Mouse (Mus musculus) adrenal gland, postnatal 10 days (tissue): ENCODE measurements around the gene Fbxo21. TPM values are rescaled to one million over a fixed set of nuclear protein-coding genes. Genes with fewer than 3 reads are reported as not detected.

Experiments
- DNase-seq: peaks from one replicate; pipeline ENCODE4 v3.0.0; 2021; ENCODE audit warnings: mixed read lengths
- long read RNA-seq, 2 experiments: library from polyadenylated mRNA; stranded (forward); transcript quantifications; one replicate each; pipeline ENCODE4 v2.0.0; 2021
- total RNA-seq, 2 experiments: library from RNA; stranded (reverse); gene quantifications; 2 replicates each; pipeline ENCODE4 v1.2.3; 2021

Fbxo21 gene
- total RNA-seq, result 100 to 1,000 TPM; 114 to 115 TPM
- long read RNA-seq, experiment 1, transcript Fbxo21-201 (12 exons, 3,883 nt), result major isoform, 92 of 161 reads
- long read RNA-seq, experiment 1, transcript Fbxo21-206 (12 exons, 3,959 nt), result minor isoform, 25 of 161 reads
- long read RNA-seq, experiment 1, partial matches to known transcripts, result 36 of 161 reads
- long read RNA-seq, experiment 1, other reads (novel, unspliced or antisense), result 5 of 161 reads
- long read RNA-seq, experiment 2, transcript Fbxo21-206 (12 exons, 3,959 nt), result minor isoform, 35 of 125 reads
- long read RNA-seq, experiment 2, transcript Fbxo21-201 (12 exons, 3,883 nt), result major isoform, 71 of 125 reads
- long read RNA-seq, experiment 2, partial matches to known transcripts, result 12 of 125 reads
- long read RNA-seq, experiment 2, other reads (novel, unspliced or antisense), result 3 of 125 reads

- DNase-seq, result peak; percentile 100
Observed at GRCm38 (mm10) chr5:117976657-117977500, at the start of gene Fbxo21. Fbxo21 (plus strand) TSS chr5:117976730.

DNA sequence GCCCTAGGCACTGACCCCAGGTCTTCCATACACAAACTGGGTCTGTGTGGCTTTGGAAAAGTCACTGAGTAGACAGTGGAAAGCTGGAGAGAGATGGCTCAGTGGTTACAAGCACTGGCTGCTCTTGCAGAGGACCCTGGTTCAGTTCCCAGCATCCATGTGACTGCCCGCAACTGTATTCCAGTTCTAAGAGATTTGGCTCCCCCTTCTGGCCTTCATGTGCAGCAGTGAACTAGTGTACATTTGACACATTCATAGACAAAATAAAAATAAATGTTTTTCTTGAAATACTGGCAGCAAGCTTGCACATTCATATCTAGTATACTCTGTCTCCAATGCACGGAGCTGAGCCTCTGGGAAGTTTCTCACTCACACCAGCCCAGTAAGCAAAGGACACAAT is 48.0 kb upstream of the Fbxo21 start:
- DNase-seq, result no peak

- DNase-seq, result no peak
Observed at GRCm38 (mm10) chr5:117932222-117932621, 44.3 kb upstream of the Fbxo21 start.

DNA sequence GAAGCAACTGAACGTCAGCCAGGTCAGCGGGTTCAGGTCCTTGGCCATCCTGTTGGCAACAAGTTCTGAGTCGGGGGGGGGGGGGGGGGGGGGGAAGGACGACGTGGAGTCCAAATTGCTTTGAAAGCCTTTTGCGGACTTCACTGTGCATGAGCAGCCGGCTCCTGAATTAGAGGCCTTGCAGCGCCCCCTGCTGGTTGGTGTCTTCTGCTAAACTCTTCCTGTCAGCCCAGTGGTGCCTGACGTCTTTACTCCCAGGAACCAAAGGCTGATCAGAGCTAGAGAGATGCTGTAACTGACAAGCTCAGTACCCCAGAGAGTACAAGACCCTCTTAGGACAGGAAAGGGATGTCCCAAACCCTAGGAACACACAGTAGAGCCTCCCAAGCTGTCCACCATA is 43.7 kb upstream of the Fbxo21 start:
- peak; percentile 94 for DNase-seq

DNA sequence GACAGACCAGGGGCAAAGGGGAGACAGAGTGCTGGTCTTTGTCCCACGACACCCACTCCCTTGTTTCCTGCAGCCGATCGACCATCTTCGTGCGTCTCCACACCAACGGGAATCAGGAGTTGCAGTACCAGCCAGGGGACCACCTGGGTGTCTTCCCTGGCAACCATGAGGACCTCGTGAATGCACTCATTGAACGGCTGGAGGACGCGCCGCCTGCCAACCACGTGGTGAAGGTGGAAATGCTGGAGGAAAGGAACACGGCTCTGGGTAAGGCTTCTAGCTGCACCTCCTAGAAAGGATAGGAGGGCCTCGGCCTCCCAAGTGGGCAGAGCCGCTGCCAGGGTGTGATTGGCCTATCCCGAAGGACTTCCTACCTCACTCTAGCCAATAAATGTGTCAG is 40.2 kb upstream of the Fbxo21 start:
- no peak for DNase-seq

DNA sequence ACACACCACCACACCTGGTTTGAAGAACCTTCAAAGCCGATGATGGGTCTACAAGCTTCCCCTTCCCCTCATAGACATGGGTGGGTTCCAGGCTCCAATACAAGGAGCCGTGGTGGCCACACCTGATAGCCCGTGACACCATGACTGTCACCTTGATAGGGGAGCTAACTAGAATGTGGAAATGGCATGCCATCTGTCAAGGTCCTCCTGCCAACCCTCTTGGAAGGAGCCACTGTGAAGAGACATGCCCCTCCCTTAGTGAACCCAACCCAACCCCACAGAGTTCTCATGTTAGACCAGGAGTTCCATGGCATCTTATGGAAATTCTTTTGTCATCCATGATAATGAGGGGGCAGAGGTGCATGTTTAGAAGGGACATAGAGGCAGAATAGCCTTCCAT is 39.3 kb upstream of the Fbxo21 start:
- DNase-seq, result no peak

GRCm38 (mm10) chr5:117938182-117938581 is 38.3 kb upstream of the Fbxo21 start:
- DNase-seq, result peak; percentile 81

- DNase-seq, result no peak
Observed at GRCm38 (mm10) chr5:117939402-117939801, 37.1 kb upstream of the Fbxo21 start.

GRCm38 (mm10) chr5:117941552-117941951 is 35.0 kb upstream of the Fbxo21 start:
- DNase-seq, result no peak

- peak; percentile 69 for DNase-seq
Observed at GRCm38 (mm10) chr5:117946605-117947004, 29.9 kb upstream of the Fbxo21 start.

GRCm38 (mm10) chr5:117949393-117949792 is 27.1 kb upstream of the Fbxo21 start:
- DNase-seq, result no peak

- DNase-seq, result no peak
Observed at GRCm38 (mm10) chr5:117953893-117954292, 22.6 kb upstream of the Fbxo21 start.

DNA sequence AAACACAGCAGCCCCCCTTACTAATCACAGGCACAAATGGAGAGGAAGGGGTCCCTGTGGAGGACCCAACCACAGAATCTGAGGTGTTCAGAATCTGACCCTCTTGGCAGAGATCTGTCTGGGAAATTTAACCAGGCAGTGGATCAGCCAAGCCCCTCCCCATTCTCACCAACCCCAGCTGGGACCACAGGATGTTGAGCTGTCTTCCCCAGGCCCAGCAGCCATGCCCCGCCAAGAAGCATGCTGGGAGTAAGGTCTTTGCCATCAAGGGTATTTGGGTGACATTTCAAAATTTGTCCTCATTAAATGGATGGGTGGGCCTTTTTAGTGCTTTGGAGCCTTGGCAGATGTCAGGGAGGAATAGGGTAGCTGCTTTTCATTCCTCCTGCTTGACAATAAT is 22.1 kb upstream of the Fbxo21 start:
- no peak for DNase-seq

GRCm38 (mm10) chr5:117955675-117956420 is 20.7 kb upstream of the Fbxo21 start:
- peak; percentile 54 for DNase-seq

DNA sequence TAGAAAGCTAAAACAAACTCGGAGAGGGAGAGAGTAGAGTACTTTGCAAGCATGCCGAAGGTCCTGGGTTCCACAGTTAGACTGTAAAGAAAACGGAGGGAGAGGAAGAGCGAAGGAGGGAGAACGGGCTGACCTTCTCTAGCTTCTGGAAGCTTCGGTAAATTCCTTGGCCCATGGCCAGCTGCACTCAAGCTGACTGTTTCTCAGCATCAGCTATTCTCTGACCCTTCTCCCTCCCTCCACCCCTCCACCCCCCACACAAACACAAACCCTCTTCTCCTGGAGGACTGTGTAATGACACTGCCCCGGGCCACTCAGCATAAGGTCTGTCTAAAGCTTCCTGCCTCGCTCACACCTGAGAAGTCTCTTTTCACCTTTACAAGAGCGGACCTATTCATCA is 11.8 kb upstream of the Fbxo21 start:
- peak; percentile 24 for DNase-seq

GRCm38 (mm10) chr5:117966956-117967355 is 9.6 kb upstream of the Fbxo21 start:
- DNase-seq, result no peak

DNA sequence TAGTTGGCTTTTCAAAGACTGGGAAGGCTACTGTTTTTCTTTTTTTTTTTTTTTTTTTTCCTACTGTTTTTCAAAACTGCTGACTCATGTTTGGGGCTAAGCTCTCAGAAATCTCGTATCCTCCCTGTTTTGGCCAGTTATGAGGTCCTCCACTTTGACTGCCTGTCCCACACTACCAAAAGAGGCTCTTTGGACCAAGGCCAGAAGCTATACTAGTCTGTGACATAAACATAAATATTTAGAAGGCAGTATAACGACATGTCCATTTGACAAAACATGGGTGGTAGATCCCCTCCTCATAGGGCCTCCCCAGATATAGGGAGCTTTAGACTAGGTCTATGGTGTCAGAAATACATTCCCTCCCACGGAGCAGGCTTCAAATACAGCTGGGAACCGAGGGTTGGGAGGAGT is 8.9 kb upstream of the Fbxo21 start:
- no peak for DNase-seq

- no peak for DNase-seq
Observed at GRCm38 (mm10) chr5:117969681-117970427, 6.7 kb upstream of the Fbxo21 start.

GRCm38 (mm10) chr5:117976263-117976656 is 270 bp upstream of the Fbxo21 start:
- DNase-seq, result no peak

GRCm38 (mm10) chr5:117977501-117978158 is 1.1 kb downstream of the Fbxo21 start:
- DNase-seq, result peak; percentile 54

DNA sequence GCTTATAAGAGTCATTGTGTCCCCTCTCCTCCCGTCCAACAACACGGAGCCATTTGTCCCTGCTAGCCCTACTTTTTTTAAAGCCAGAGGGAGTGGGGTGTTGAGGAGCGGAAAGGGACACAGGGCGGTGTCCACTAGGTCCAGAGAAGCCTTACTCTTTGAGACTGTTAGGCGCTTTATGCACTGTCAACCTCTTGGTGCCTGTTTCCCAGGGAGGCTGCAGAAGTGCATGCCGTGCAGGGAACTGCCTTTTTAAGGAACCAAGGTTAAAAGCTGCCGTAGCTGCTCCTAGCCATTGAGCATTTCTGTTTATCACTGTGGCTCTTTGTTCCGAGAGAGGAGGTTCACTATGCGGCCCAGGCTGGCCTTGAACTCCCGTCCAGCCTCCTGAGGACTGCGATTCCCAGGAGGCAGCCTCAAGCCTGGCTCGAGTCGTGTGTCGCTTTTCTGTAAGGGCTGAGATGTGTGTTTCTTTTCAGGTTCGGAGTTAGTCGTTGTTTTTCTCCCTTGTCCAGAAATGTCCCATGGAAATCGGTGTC is 1.7 kb downstream of the Fbxo21 start:
- DNase-seq, result peak; percentile 61
